Mouse (Mus musculus) gastrocnemius, adult 2 months (tissue): ENCODE measurements around the gene E2f3. TPM values are rescaled to one million over a fixed set of nuclear protein-coding genes. Genes with fewer than 3 reads are reported as not detected.
A peak's percentile ranks its signal among the peaks of the same experiment; 100 is the strongest.

ENCODE experiments used
- DNase-seq: peaks from one replicate; pipeline ENCODE4 v3.0.0; 2022
- H3K27ac ChIP-seq: fragments of 200-600 bp; 2 replicates; pipeline ENCODE4 v1.8.1; 2022; ENCODE audit warnings: mild to moderate bottlenecking
- H3K4me3 ChIP-seq: fragments of 200-600 bp; 2 replicates; pipeline ENCODE4 v1.8.1; 2022; ENCODE audit warnings: mild to moderate bottlenecking, moderate library complexity
- CTCF ChIP-seq: fragments of 200-600 bp; IDR thresholded peaks from 2 replicates; pipeline ENCODE4 v1.8.1; 2022; ENCODE audit warnings: antibody characterized with exemption, mild to moderate bottlenecking, moderate library complexity
- intact Hi-C: fragments of 180-260 bp; cut with DNase I; formaldehyde crosslinking; loops from one replicate; pipeline ENCODE4 v1.15.1; 2025
- long read RNA-seq, 2 experiments: library from polyadenylated mRNA; stranded (forward); transcript quantifications; one replicate each; pipeline ENCODE4 v2.0.0; 2021
- total RNA-seq, 2 experiments: library from RNA; stranded (reverse); gene quantifications; 2 replicates each; pipeline ENCODE4 v1.2.3; 2021

E2f3 gene
- 10 to 100 TPM in 1 of 2 experiments, 1 to 10 TPM in 1; 9.6 to 10.8 TPM for total RNA-seq
- long read RNA-seq, experiment 1, full-length matches to known transcripts, result 1 of 3 reads
- long read RNA-seq, experiment 1, partial matches to known transcripts, result 1 of 3 reads
- long read RNA-seq, experiment 1, other reads (novel, unspliced or antisense), result 1 of 3 reads
- long read RNA-seq, experiment 2, full-length matches to known transcripts, result 5 of 8 reads
- long read RNA-seq, experiment 2, partial matches to known transcripts, result 0 of 8 reads
- long read RNA-seq, experiment 2, other reads (novel, unspliced or antisense), result 3 of 8 reads

- peak within 1 kb of the TSS; percentile 92 for H3K27ac ChIP-seq
- peak; percentile 99 for DNase-seq
- intact Hi-C loops, result loop anchor here (2.0 to 10.0 kb wide), 4 partner anchors 61 to 249 kb away; partner anchors contain the start of gene Cdkal1
- H3K4me3 ChIP-seq, result peak within 1 kb of the TSS; percentile 96
- no peak for TF ChIP-seq CTCF
Observed at GRCm38 (mm10) chr13:29985855-29986755, at the start of gene E2f3. Gene E2f3 (minus strand): TSS chr13:29986063.

DNA sequence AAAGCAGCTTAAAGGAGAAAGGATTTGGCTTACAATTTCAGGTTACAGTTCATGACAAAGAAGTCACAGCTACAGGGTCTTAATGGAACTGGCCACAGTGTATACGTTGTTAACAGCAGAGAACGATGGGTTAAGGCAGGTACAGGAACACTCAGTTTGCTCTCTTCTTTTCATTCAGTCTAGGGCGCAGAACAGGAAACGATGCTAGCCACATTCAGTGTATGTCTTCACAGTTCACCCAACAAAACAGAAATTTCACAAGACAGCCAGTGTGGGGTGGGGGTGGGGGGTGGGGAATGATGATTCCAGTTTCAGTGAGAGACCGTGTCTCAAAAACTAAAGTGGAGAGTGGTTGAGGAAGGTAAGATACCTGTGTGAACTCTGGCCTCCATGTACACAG, 48.7 kb upstream of the E2f3 start:
- intact Hi-C loops, result no loop called here
- DNase-seq, result no peak
- Histone ChIP-seq H3K4me3 (no peak overlapping the region), H3K27ac (no peak overlapping the region)
- no peak for TF ChIP-seq CTCF

GRCm38 (mm10) chr13:30031684-30032335, 45.9 kb upstream of the E2f3 start:
- H3K4me3 ChIP-seq, result no peak overlapping the region
- no peak for TF ChIP-seq CTCF
- H3K27ac ChIP-seq, result no peak overlapping the region
- no peak for DNase-seq
- intact Hi-C loops, result no loop called here

- no peak for DNase-seq
- Histone ChIP-seq H3K4me3 (no peak overlapping the region), H3K27ac (no peak overlapping the region)
- no peak for TF ChIP-seq CTCF
- intact Hi-C loops, result no loop called here
Observed at GRCm38 (mm10) chr13:30027841-30028240, 42.0 kb upstream of the E2f3 start.

GRCm38 (mm10) chr13:30022487-30022886, 36.6 kb upstream of the E2f3 start:
- DNase-seq, result no peak
- Histone ChIP-seq H3K4me3 (no peak overlapping the region), H3K27ac (no peak overlapping the region)
- intact Hi-C loops, result no loop called here
- no peak for TF ChIP-seq CTCF

- TF ChIP-seq CTCF, result no peak
- no peak for DNase-seq
- intact Hi-C loops, result no loop called here
- H3K27ac ChIP-seq, result no peak overlapping the region
- H3K4me3 ChIP-seq, result no peak overlapping the region
Observed at GRCm38 (mm10) chr13:30018573-30018972, 32.7 kb upstream of the E2f3 start.

DNA sequence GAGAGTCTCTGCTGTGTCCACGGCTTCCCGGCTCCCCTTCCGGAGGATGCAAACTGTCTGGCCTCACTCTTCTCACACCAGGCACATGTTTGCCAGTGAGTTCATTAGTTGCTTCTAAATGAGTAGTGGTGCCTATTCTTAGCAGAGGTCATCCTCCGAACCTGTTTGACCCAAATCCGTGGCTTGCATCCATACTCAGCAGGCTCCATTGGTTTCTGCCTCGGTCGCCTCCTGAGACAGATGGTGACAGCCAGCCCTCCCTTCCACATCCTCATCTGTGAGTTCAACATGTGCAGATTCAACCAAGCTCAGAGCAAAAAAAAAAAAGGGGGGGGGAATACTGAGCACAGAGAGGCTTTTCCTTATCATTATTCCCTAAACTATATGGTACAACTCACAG, 31.7 kb upstream of the E2f3 start:
- intact Hi-C loops, result no loop called here
- Histone ChIP-seq H3K4me3 (no peak overlapping the region), H3K27ac (no peak overlapping the region)
- no peak for TF ChIP-seq CTCF
- no peak for DNase-seq

GRCm38 (mm10) chr13:30014576-30014975, 28.7 kb upstream of the E2f3 start:
- Histone ChIP-seq H3K4me3 (no peak overlapping the region), H3K27ac (no peak overlapping the region)
- DNase-seq, result no peak
- TF ChIP-seq CTCF, result no peak
- intact Hi-C loops, result no loop called here

DNA sequence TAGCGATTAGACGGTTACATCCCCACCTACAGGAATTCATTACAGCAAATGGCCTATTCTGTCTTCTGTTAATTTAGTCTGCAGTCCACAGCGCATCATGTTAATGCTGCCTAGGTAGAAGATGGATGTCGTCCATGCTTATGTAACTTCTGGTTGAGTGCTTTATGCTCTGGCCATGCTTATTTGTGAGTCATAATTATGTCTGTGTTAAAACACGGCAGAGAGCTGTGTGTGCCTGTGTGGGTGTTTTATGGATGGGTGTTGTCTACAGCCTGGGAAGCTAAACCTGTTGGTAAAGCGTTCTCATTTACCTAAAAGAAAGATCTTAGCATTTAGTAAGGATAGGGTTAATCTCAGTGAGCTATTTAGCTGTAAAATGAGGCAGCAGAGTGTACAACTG, 26.4 kb upstream of the E2f3 start:
- no peak for TF ChIP-seq CTCF
- DNase-seq, result no peak
- Histone ChIP-seq H3K27ac (no peak overlapping the region), H3K4me3 (no peak overlapping the region)
- intact Hi-C loops, result no loop called here

GRCm38 (mm10) chr13:30008738-30009137, 22.9 kb upstream of the E2f3 start:
- intact Hi-C loops, result no loop called here
- no peak for TF ChIP-seq CTCF
- Histone ChIP-seq H3K4me3 (no peak overlapping the region), H3K27ac (no peak overlapping the region)
- DNase-seq, result no peak

DNA sequence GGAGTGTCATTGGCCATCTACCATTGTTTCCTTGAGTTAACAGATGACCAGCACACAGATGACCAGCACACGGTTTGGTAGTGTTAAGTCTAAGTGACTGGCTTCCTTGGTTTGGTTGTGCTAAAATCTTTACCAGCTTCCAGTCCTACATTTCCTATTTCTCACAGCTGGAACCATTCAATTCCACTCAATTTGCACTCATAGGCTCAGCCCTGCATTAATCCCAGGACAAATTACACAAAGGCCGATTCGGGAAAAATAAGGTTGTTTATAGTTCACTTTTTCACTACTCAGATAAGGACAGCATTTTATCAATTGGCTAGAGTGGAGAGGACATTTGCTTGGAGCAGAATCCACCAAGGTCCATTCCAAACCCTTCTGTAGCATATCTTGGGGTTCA, 19.6 kb upstream of the E2f3 start:
- no peak for TF ChIP-seq CTCF
- intact Hi-C loops, result no loop called here
- Histone ChIP-seq H3K27ac (no peak overlapping the region), H3K4me3 (no peak overlapping the region)
- DNase-seq, result no peak

GRCm38 (mm10) chr13:30004849-30005248, 19.0 kb upstream of the E2f3 start:
- Histone ChIP-seq H3K4me3 (no peak overlapping the region), H3K27ac (no peak overlapping the region)
- intact Hi-C loops, result no loop called here
- DNase-seq, result no peak
- no peak for TF ChIP-seq CTCF

GRCm38 (mm10) chr13:30003169-30003568, 17.3 kb upstream of the E2f3 start:
- no peak overlapping the region for H3K4me3 ChIP-seq
- no peak overlapping the region for H3K27ac ChIP-seq
- no peak for TF ChIP-seq CTCF
- DNase-seq, result no peak
- intact Hi-C loops, result no loop called here
